Mouse (Mus musculus): ENCODE measurements around the gene Ccr3.

DNA sequence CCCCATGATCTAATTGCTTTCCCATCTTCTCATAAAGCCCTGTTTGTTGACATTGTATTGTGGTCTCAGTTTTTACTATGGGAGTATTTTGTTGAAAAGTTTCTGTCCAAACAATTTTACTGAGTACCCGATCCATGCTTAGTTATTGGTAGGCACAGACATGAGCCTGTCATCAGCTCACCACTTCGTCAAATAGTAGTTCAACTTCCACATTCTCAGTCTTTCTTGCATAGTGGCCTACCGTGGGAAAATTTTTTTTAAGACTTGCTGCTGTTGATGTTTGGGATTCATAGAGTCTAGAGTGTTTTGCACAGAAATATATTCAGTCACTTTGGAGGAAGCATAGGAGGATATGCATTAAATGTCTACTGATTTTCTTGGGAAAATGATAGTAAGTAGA, 8.5 kb upstream of the Ccr3 start:
- TF ChIP-seq CTCF (IDR thresholded peaks at IDR 0.05; ENCODE audit: borderline replicate concordance, insufficient read depth, low read length) (no peak), POLR2A (IDR thresholded peaks at IDR 0.05; ENCODE audit: low read depth, low read length) (no peak)

All from embryonic fibroblast, embryonic 13.5 days (primary cell).